Mouse (Mus musculus): ENCODE data around the gene Alk.

DNA sequence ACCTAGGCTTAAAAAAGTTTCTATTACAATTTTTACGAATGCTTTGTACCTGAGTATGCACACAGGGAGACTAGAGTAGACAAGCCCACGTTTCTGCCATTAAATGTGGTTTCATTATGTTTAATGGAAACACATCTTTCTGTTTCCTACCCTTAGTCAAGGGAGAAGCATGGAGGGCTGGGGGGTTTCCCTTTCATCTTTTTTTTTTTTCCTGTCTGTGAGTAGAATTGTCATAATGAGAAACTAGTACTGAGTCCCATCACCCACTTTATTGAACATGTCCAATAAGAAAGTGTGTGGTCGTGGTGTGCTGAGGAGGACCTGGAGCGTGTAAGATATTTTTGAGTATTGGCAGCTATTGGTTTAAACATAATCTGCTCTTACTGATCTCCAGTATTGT is 741.5 kb downstream of the Alk start:
- TF ChIP-seq EP300 (IDR thresholded peaks at IDR 0.05; ENCODE audit: low read depth) (no peak), CTCF (IDR thresholded peaks at IDR 0.05; ENCODE audit: low read depth) (no peak)

Measured in liver, postnatal 0 days (tissue).